Mouse (Mus musculus): ENCODE results near the gene Suclg2. TPM values are rescaled to one million over a fixed set of nuclear protein-coding genes. Genes with fewer than 3 reads are reported as not detected.

Suclg2 gene
- polyA plus RNA-seq, 1 experiment from 2014 or later, result 92.2 TPM

DNA sequence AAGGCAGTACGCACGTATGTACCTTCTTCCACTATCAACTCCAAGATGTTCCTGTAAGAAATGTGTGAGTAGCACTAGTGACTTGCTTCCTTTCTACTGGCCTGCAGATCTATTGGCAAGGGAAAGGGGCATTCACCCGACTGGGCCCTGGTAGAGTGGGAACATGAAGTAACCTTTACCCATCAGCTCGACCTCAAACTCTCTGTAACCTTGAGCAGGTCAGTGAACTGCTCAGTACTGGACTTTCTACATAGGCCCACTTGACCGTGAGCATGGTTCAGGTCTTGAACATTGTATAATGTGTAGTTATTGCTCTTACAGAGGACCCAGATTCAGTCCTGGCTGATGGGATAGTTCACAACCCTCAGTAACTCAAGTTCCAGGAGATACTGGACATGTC is 2.1 kb downstream of the Suclg2 start:
- H3K4me1 ChIP-seq, result peaks cover 60% of the 10 kb centered on the region
- H3K4me2 ChIP-seq, result no peak overlapping the region
- H3K9me3 ChIP-seq, result no peaks in the 10 kb centered on the region
- no peak for ATAC-seq (ENCODE audit: extremely low read depth, insufficient number of reproducible peaks, low FRiP score, low TSS enrichment)
- no peaks in the 10 kb centered on the region for H3K36me3 ChIP-seq
- H3K9ac ChIP-seq, result no peak overlapping the region
- H3K27ac ChIP-seq (replicated peaks), result no peak overlapping the region
- H3K27me3 ChIP-seq (replicated peaks), result no peaks in the 10 kb centered on the region
- WGBS, result 90% methylated on average over 5 of the region's 5 CpGs
- no peak overlapping the region for H3K4me3 ChIP-seq

DNA sequence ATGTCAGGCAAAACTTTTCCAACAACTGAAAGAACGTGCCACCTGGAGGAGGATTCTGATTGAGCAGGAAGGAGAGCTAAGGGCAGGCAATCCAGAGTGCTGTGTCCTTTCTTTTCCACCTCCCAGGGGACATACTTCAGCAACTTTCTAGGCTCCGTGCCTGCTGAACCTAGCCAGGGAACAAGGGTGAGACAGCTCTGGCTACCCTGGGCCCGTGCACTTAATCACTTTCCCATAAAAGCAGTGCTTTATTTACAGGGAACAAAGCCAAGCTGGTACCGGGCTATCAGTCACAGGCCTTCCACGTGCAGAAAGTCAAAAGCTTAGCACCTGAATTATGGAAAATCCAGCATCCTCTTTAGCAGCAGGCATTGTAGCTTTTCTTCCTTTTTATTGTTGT is 5.4 kb downstream of the Suclg2 start:
- H3K9ac ChIP-seq, result 0 out of 2 replicates have a peak overlapping the region, but pooled peaks have one; percentile 33
- ATAC-seq (ENCODE audit: extremely low read depth, insufficient number of reproducible peaks, low FRiP score, low TSS enrichment), result no peak
- no peaks in the 10 kb centered on the region for H3K36me3 ChIP-seq
- WGBS, result 20% methylated on average over 5 of the region's 5 CpGs
- H3K4me3 ChIP-seq, result no peak overlapping the region
- H3K27me3 ChIP-seq (replicated peaks), result no peaks in the 10 kb centered on the region
- H3K4me2 ChIP-seq, result peak overlapping the region; percentile 11; the same call in 1 of the 2 replicates
- peaks cover 52% of the 10 kb centered on the region for H3K4me1 ChIP-seq
- 0 out of 2 replicates have a peak overlapping the region, but pooled peaks have one; percentile 39 for H3K27ac ChIP-seq (replicated peaks)
- H3K9me3 ChIP-seq, result no peaks in the 10 kb centered on the region

DNA sequence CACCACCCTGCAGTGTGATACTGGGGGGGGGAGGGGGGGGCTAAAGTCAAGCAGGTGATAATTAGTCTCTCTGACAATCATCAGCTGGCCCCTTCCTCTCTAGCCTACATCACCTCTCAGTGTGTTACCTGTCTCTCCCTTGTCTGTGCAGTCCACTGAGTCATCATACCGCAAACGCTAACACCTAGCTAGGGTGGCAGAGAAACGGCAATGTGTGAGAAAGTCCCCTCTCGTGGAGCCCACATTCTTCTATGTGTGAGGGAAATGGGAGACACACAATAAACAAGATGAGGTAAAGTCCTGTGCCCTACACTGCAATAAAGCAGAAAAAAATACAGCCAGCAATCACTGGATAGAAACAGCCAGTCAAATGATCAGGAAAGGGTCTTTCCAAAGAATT is 6.5 kb downstream of the Suclg2 start:
- ATAC-seq (ENCODE audit: extremely low read depth, insufficient number of reproducible peaks, low FRiP score, low TSS enrichment), result no peak
- H3K4me2 ChIP-seq, result no peak overlapping the region
- no peaks in the 10 kb centered on the region for H3K9me3 ChIP-seq
- peaks cover 4% of the 10 kb centered on the region; the same call in 1 of the 2 replicates for H3K36me3 ChIP-seq
- H3K27me3 ChIP-seq (replicated peaks), result no peaks in the 10 kb centered on the region
- no peak overlapping the region for H3K4me3 ChIP-seq
- no peak overlapping the region for H3K27ac ChIP-seq (replicated peaks)
- 61% methylated on average over 4 of the region's 4 CpGs for WGBS
- H3K9ac ChIP-seq, result no peak overlapping the region
- peaks cover 47% of the 10 kb centered on the region for H3K4me1 ChIP-seq

DNA sequence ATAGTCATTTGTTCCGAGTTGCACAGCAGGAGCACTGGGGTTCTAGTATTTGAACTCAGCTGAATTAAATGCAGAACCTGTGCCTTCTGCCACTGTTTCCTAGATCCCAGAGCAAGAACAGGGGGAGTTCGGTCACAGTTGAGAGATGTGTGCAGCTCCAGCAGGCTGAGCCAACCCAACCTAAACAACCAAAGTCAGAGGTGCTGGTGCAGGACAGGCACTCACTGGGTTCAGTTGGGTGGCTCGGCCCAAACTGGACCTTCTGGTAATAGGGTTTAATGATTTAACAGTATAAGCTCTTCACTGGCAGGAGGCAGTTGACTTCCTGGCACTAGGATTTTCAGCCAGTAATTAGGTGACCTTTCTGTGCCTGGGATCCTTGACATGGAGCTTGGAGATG is 6.9 kb downstream of the Suclg2 start:
- H3K36me3 ChIP-seq, result peaks cover 4% of the 10 kb centered on the region; the same call in 1 of the 2 replicates
- no peaks in the 10 kb centered on the region for H3K9me3 ChIP-seq
- no peak overlapping the region for H3K9ac ChIP-seq
- no peak overlapping the region for H3K4me2 ChIP-seq
- no peak overlapping the region for H3K4me3 ChIP-seq
- WGBS, result 91% methylated on average over 3 of the region's 3 CpGs
- H3K27ac ChIP-seq (replicated peaks), result no peak overlapping the region
- H3K4me1 ChIP-seq, result peaks cover 43% of the 10 kb centered on the region
- ATAC-seq (ENCODE audit: extremely low read depth, insufficient number of reproducible peaks, low FRiP score, low TSS enrichment), result no peak
- H3K27me3 ChIP-seq (replicated peaks), result no peaks in the 10 kb centered on the region

DNA sequence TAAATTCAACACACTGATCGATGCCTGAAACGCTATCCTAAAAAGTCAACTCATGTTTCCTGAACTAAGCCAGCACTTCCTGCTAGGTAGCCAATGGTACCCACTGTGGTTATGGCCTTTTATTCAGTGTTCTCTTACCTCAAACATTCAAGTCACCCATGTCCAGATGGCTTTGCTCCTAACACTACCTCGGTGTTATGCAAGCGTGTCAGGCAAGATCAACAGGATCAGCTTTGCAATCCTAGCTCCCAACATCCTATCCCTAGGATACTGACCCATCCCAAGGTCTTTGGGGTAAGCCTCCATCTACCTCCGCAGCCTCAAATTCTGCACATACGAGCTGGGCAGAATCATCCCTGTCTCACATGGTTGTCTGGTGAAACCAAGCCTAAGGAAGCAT is 7.7 kb downstream of the Suclg2 start:
- peaks cover 36% of the 10 kb centered on the region for H3K4me1 ChIP-seq
- no peak for ATAC-seq (ENCODE audit: extremely low read depth, insufficient number of reproducible peaks, low FRiP score, low TSS enrichment)
- H3K4me2 ChIP-seq, result no peak overlapping the region
- no peak overlapping the region for H3K9ac ChIP-seq
- no peaks in the 10 kb centered on the region for H3K27me3 ChIP-seq (replicated peaks)
- peaks cover 4% of the 10 kb centered on the region; the same call in 1 of the 2 replicates for H3K36me3 ChIP-seq
- WGBS, result 88% methylated on average over 6 of the region's 6 CpGs
- no peak overlapping the region for H3K27ac ChIP-seq (replicated peaks)
- H3K9me3 ChIP-seq, result no peaks in the 10 kb centered on the region
- no peak overlapping the region for H3K4me3 ChIP-seq

DNA sequence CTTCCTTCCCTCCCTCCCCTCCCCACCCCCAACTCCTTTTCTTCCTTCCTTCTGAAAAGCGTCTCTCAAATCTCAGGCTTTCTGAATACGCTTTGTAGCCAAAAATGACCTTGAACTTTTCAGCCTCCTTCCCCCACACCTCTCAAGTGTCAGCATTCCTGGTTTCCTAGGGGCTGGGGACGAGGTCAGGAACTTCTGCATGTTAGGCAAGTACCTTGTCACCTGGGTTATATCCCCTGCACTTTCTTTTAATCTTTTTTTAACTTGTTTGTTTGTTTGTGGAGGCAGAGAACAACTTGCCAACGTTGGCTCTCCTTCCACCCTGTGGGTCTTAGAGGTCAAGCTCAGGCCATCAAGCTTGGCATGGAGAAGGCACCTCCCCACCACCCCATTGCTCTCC is 9.1 kb downstream of the Suclg2 start:
- Histone ChIP-seq H3K27me3 (replicated peaks) (no peaks in the 10 kb centered on the region), H3K4me3 (no peak overlapping the region), H3K4me1 (peaks cover 37% of the 10 kb centered on the region), H3K4me2 (no peak overlapping the region), H3K27ac (replicated peaks) (no peak overlapping the region), H3K9me3 (no peaks in the 10 kb centered on the region), H3K9ac (no peak overlapping the region), H3K36me3 (peaks cover 4% of the 10 kb centered on the region; the same call in 1 of the 2 replicates)
- WGBS, result 25% methylated on average over 4 of the region's 4 CpGs
- no peak for ATAC-seq (ENCODE audit: extremely low read depth, insufficient number of reproducible peaks, low FRiP score, low TSS enrichment)

DNA sequence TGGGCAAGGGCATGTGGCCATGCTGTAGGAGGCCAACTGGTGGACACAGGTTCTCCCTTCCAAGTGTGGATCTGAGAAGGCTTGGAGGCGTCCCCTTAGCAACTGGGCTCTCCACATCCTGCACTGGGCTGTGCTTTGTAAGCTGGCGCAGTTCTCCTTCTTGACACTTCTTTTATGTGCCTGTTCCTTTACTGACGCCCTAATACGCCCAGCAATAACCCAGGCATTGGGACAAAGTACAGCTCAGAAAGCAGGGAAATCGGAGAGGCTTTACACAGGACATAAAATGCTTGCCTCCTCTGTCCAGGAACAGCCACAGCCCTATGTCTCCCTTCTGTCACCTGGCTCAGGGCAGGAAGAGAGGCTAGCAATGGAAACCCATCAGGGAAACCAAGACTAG is 9.5 kb downstream of the Suclg2 start:
- Histone ChIP-seq H3K27me3 (replicated peaks) (no peaks in the 10 kb centered on the region), H3K36me3 (peaks cover 4% of the 10 kb centered on the region; the same call in 1 of the 2 replicates), H3K4me3 (no peak overlapping the region), H3K9me3 (no peaks in the 10 kb centered on the region), H3K4me2 (no peak overlapping the region), H3K9ac (no peak overlapping the region), H3K27ac (replicated peaks) (no peak overlapping the region), H3K4me1 (peaks cover 39% of the 10 kb centered on the region)
- 74% methylated on average over 5 of the region's 5 CpGs for WGBS
- ATAC-seq (ENCODE audit: extremely low read depth, insufficient number of reproducible peaks, low FRiP score, low TSS enrichment), result no peak

DNA sequence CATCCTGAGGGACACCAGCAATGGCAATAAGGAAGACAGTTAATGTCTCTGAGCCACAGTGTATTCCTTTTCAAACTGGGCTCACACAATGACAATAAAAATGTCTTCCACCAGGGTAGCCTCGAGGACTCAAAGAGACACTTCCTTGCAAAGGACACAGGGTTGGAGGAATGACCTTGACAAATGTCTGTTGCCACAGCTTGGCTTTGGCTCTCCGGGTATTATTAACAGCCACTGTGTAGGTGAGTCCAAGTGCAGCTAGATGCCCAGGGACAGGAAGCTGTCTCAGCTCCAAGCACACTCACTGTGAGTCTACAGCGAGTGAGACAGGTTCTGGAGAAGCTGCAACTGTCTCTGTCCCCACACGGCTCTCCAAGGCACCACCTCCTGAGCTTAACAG is 14.0 kb downstream of the Suclg2 start:
- Histone ChIP-seq H3K9me3 (no peaks in the 10 kb centered on the region), H3K36me3 (peaks cover 4% of the 10 kb centered on the region; the same call in 1 of the 2 replicates), H3K4me3 (no peak overlapping the region), H3K9ac (no peak overlapping the region), H3K4me2 (no peak overlapping the region), H3K27me3 (replicated peaks) (no peaks in the 10 kb centered on the region), H3K4me1 (peaks cover 25% of the 10 kb centered on the region), H3K27ac (replicated peaks) (peak overlapping the region; percentile 39; the same call in 1 of the 2 replicates)
- ATAC-seq (ENCODE audit: extremely low read depth, insufficient number of reproducible peaks, low FRiP score, low TSS enrichment), result no peak
- 61% methylated on average over 4 of the region's 4 CpGs for WGBS

DNA sequence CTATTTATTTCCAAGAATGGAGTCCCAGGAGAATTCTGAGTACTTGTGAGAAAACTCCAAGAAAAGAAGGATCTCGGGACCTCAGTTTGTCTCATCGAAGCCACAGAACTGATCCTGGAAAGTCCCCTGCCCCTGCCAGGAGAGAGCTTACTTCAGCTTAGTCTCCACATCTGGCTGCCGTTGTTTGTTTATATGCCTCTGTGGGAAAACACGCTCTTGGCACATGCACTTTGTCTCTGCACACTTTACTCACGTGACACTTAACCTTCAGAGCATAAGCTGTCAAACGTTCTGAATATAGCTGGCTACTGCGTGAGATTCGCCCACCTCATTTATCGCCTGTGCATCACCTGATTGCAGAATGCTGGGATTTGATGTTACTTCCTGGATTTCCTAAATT is 16.4 kb downstream of the Suclg2 start:
- Histone ChIP-seq H3K27ac (replicated peaks) (no peak overlapping the region), H3K9ac (no peak overlapping the region), H3K4me2 (no peak overlapping the region), H3K4me1 (peaks cover 38% of the 10 kb centered on the region), H3K36me3 (no peaks in the 10 kb centered on the region), H3K9me3 (no peaks in the 10 kb centered on the region), H3K4me3 (no peak overlapping the region), H3K27me3 (replicated peaks) (no peaks in the 10 kb centered on the region)
- ATAC-seq (ENCODE audit: extremely low read depth, insufficient number of reproducible peaks, low FRiP score, low TSS enrichment), result no peak
- WGBS, result 53% methylated on average over 9 of the region's 9 CpGs

DNA sequence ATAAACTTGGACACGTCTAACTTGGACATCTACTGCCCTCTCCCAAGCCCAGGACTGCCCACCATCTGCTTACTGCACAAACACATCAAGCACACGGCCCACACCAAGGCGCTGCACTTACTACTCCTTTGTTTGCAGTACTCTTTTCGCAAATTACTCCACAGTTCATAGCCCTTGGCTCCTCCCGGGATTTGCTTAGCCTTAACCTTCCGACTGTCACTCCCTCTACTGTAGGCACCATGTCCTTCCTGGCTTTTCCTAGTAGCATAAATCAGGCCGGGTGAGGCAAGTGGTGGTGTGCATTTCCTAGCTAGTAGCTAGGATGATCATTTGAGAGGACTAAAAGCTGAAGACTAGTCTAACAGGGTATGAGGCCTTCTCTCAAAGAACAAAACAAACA is 16.8 kb downstream of the Suclg2 start:
- no peak overlapping the region for H3K4me3 ChIP-seq
- WGBS, result 70% methylated on average over 7 of the region's 7 CpGs
- no peaks in the 10 kb centered on the region for H3K36me3 ChIP-seq
- H3K27ac ChIP-seq (replicated peaks), result no peak overlapping the region
- ATAC-seq (ENCODE audit: extremely low read depth, insufficient number of reproducible peaks, low FRiP score, low TSS enrichment), result no peak
- H3K4me1 ChIP-seq, result peaks cover 38% of the 10 kb centered on the region
- no peaks in the 10 kb centered on the region for H3K9me3 ChIP-seq
- no peak overlapping the region for H3K9ac ChIP-seq
- no peaks in the 10 kb centered on the region for H3K27me3 ChIP-seq (replicated peaks)
- H3K4me2 ChIP-seq, result no peak overlapping the region

DNA sequence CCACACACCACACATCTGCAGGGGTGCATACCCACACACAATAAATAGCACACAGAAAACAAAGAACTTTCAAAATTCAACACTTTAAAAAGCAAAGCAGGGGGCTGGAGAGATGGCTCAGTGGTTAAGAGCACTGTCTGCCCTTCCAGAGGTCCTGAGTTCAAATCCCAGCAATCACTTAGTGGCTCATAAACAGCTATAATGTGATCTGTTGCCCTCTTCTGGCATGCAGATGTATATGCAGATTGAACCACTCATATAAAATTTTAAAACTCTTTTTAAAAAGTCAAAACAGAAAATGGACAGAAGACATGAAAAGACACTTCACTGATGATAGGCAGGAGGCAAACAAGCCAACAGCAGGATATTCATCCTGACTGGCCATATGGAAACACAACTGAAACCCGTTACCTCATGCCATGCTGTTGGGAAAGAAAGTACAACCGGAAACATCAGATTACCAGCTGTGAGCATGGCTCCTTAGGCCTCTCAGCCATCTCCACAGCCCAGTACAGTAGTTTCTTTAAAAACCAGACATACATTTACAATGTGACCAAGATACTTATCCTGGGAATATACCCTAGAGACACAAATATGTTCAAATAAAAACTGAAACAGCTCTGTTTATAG is 17.5 kb downstream of the Suclg2 start:
- Histone ChIP-seq H3K27ac (replicated peaks) (no peak overlapping the region), H3K4me3 (no peak overlapping the region), H3K9me3 (no peaks in the 10 kb centered on the region), H3K9ac (no peak overlapping the region), H3K4me1 (peaks cover 38% of the 10 kb centered on the region), H3K4me2 (no peak overlapping the region), H3K36me3 (no peaks in the 10 kb centered on the region), H3K27me3 (replicated peaks) (no peaks in the 10 kb centered on the region)
- no peak for ATAC-seq (ENCODE audit: extremely low read depth, insufficient number of reproducible peaks, low FRiP score, low TSS enrichment)
- WGBS, result 78% methylated on average over 2 of the region's 2 CpGs

DNA sequence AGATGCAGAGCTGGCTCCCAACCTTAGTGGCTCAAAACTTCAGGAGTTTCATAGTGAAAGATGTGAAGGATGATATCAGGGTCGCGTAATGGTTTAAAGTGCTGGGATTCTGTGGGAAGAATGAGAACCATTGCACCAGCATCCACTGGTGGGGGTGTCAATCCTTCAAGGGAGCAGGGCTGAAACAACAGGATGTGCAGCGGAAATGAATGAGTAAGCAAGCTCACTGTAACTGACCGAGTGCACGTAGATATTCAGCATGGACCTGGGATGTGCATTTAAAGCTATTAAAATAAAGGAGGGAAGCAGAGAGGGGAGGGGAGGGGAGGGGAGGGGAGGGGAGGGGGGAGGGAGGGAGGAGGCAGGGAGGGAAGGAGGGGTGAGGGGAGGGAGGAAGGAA is 18.4 kb downstream of the Suclg2 start:
- Histone ChIP-seq H3K36me3 (no peaks in the 10 kb centered on the region), H3K4me3 (no peak overlapping the region), H3K9ac (no peak overlapping the region), H3K27me3 (replicated peaks) (no peaks in the 10 kb centered on the region), H3K27ac (replicated peaks) (no peak overlapping the region), H3K9me3 (no peaks in the 10 kb centered on the region), H3K4me2 (no peak overlapping the region), H3K4me1 (peaks cover 47% of the 10 kb centered on the region)
- WGBS, result 71% methylated on average over 5 of the region's 5 CpGs
- ATAC-seq (ENCODE audit: extremely low read depth, insufficient number of reproducible peaks, low FRiP score, low TSS enrichment), result no peak
